Mouse (Mus musculus) right cerebral cortex, postnatal 4 days (tissue): Measurements from ENCODE around the gene Inpp5k.

Experiments
- DNase-seq: peaks from one replicate; pipeline ENCODE4 v3.0.0-alpha.2; 2022

Inpp5k gene

GRCm38 (mm10) chr11:75621426-75621825 is 9.4 kb upstream of the Inpp5k start:
- no peak for DNase-seq

GRCm38 (mm10) chr11:75622588-75623329 is 8.0 kb upstream of the Inpp5k start:
- DNase-seq = no peak

GRCm38 (mm10) chr11:75624102-75624554 is 6.7 kb upstream of the Inpp5k start:
- no peak for DNase-seq

GRCm38 (mm10) chr11:75625820-75626219 is 5.0 kb upstream of the Inpp5k start:
- DNase-seq = no peak

GRCm38 (mm10) chr11:75630098-75630497 is 690 bp upstream of the Inpp5k start:
- DNase-seq = no peak

GRCm38 (mm10) chr11:75631561-75632225 is 905 bp downstream of the Inpp5k start:
- DNase-seq = no peak

GRCm38 (mm10) chr11:75632921-75633320 is 2.1 kb downstream of the Inpp5k start:
- DNase-seq = no peak

- no peak for DNase-seq
These were observed 4.0 kb downstream of the Inpp5k start for GRCm38 (mm10) chr11:75634801-75635200.

GRCm38 (mm10) chr11:75635315-75635714 is 4.5 kb downstream of the Inpp5k start:
- DNase-seq = no peak

GRCm38 (mm10) chr11:75643323-75643722 is 12.5 kb downstream of the Inpp5k start:
- no peak for DNase-seq

GRCm38 (mm10) chr11:75644684-75645083 is 13.9 kb downstream of the Inpp5k start:
- DNase-seq = no peak

GRCm38 (mm10) chr11:75647681-75648211 is 17.0 kb downstream of the Inpp5k start:
- DNase-seq = peak; percentile 46

GRCm38 (mm10) chr11:75649155-75649561 is 18.4 kb downstream of the Inpp5k start:
- no peak for DNase-seq

GRCm38 (mm10) chr11:75650311-75650710 is 19.5 kb downstream of the Inpp5k start, which contains the start of gene Myo1c:
Gene Myo1c, plus strand, starts transcription at chr11:75650504.
- DNase-seq = no peak

- DNase-seq = no peak
These were observed 20.2 kb downstream of the Inpp5k start for GRCm38 (mm10) chr11:75650958-75651425.

GRCm38 (mm10) chr11:75651426-75652221 is 20.8 kb downstream of the Inpp5k start:
- peak; percentile 70 for DNase-seq

GRCm38 (mm10) chr11:75652222-75652941 is 21.6 kb downstream of the Inpp5k start:
- DNase-seq = no peak

- DNase-seq = no peak
These were observed 22.3 kb downstream of the Inpp5k start for GRCm38 (mm10) chr11:75652942-75653684.

GRCm38 (mm10) chr11:75653781-75654470 is 23.1 kb downstream of the Inpp5k start:
- peak; percentile 59 for DNase-seq

GRCm38 (mm10) chr11:75654471-75655390 is 23.9 kb downstream of the Inpp5k start:
- DNase-seq = no peak
